Mouse (Mus musculus): ENCODE results near the gene Mrm2. TPM values are rescaled to one million over a fixed set of nuclear protein-coding genes. Genes with fewer than 3 reads are reported as not detected.

The Mrm2 gene
- polyA plus RNA-seq, 1 experiment from 2014 or later = 21.3 TPM

- DNase-seq (ENCODE audit: low spot score) = no peak
- Histone ChIP-seq H3K4me3 (replicated peaks; ENCODE audit: low read length) (no peak overlapping the region), H3K4me2 (replicated peaks) (no peak overlapping the region), H3K27me3 (ENCODE audit: control insufficient read depth, insufficient read depth, low read length) (no peaks in the 10 kb centered on the region), H3K27ac (no peak overlapping the region), H3K9ac (no peak overlapping the region), H3K36me3 (replicated peaks; ENCODE audit: control insufficient read depth, insufficient read depth) (0 out of 2 replicates have a peak, but pooled peaks cover 22% of the 10 kb centered on the region), H3K4me1 (replicated peaks; ENCODE audit: control insufficient read depth, insufficient read depth, low read length) (no peaks in the 10 kb centered on the region), H3K9me3 (ENCODE audit: control insufficient read depth, low read length) (no peaks in the 10 kb centered on the region)
- WGBS = 71% methylated on average over 3 of the region's 3 CpGs
- peak; percentile 31; the same call in 1 of the 2 replicates for ATAC-seq (ENCODE audit: low FRiP score)
Measured at GRCm38 (mm10) chr5:140288287-140288686, 43.4 kb downstream of the Mrm2 start.

GRCm38 (mm10) chr5:140284761-140285160, 46.9 kb downstream of the Mrm2 start:
- WGBS = 91% methylated on average over 2 of the region's 2 CpGs
- no peaks in the 10 kb centered on the region for H3K9me3 ChIP-seq (ENCODE audit: control insufficient read depth, low read length)
- ATAC-seq (ENCODE audit: low FRiP score) (no peak), DNase-seq (ENCODE audit: low spot score) (no peak)
- H3K27ac ChIP-seq = no peak overlapping the region
- no peak overlapping the region for H3K4me3 ChIP-seq (replicated peaks; ENCODE audit: low read length)
- H3K9ac ChIP-seq = no peak overlapping the region
- H3K4me1 ChIP-seq (replicated peaks; ENCODE audit: control insufficient read depth, insufficient read depth, low read length) = peaks cover 11% of the 10 kb centered on the region; the same call in 1 of the 2 replicates
- H3K27me3 ChIP-seq (ENCODE audit: control insufficient read depth, insufficient read depth, low read length) = no peaks in the 10 kb centered on the region
- no peak overlapping the region for H3K4me2 ChIP-seq (replicated peaks)
- H3K36me3 ChIP-seq (replicated peaks; ENCODE audit: control insufficient read depth, insufficient read depth) = peaks cover 15% of the 10 kb centered on the region; the same call in 1 of the 2 replicates

GRCm38 (mm10) chr5:140284011-140284410, 47.7 kb downstream of the Mrm2 start:
- WGBS = 93% methylated on average over 2 of the region's 2 CpGs
- H3K4me2 ChIP-seq (replicated peaks) = no peak overlapping the region
- no peak for ATAC-seq (ENCODE audit: low FRiP score)
- no peaks in the 10 kb centered on the region for H3K27me3 ChIP-seq (ENCODE audit: control insufficient read depth, insufficient read depth, low read length)
- no peak overlapping the region for H3K4me3 ChIP-seq (replicated peaks; ENCODE audit: low read length)
- H3K9ac ChIP-seq = no peak overlapping the region
- peaks cover 12% of the 10 kb centered on the region; the same call in 1 of the 2 replicates for H3K36me3 ChIP-seq (replicated peaks; ENCODE audit: control insufficient read depth, insufficient read depth)
- no peak overlapping the region for H3K27ac ChIP-seq
- no peak for DNase-seq (ENCODE audit: low spot score)
- peaks cover 11% of the 10 kb centered on the region; the same call in 1 of the 2 replicates for H3K4me1 ChIP-seq (replicated peaks; ENCODE audit: control insufficient read depth, insufficient read depth, low read length)
- H3K9me3 ChIP-seq (ENCODE audit: control insufficient read depth, low read length) = no peaks in the 10 kb centered on the region

GRCm38 (mm10) chr5:140282900-140283299, 48.8 kb downstream of the Mrm2 start:
- no peak overlapping the region for H3K9ac ChIP-seq
- 97% methylated on average over 3 of the region's 3 CpGs for WGBS

GRCm38 (mm10) chr5:140282376-140282775, 49.3 kb downstream of the Mrm2 start:
- 66% methylated on average over 8 of the region's 8 CpGs for WGBS
- Histone ChIP-seq H3K4me3 (replicated peaks; ENCODE audit: low read length) (no peak overlapping the region), H3K9me3 (ENCODE audit: control insufficient read depth, low read length) (no peaks in the 10 kb centered on the region), H3K4me2 (replicated peaks) (no peak overlapping the region), H3K9ac (no peak overlapping the region), H3K4me1 (replicated peaks; ENCODE audit: control insufficient read depth, insufficient read depth, low read length) (peaks cover 11% of the 10 kb centered on the region; the same call in 1 of the 2 replicates), H3K27ac (peak overlapping the region; percentile 14; the same call in 1 of the 2 replicates), H3K36me3 (replicated peaks; ENCODE audit: control insufficient read depth, insufficient read depth) (peaks cover 15% of the 10 kb centered on the region; the same call in 1 of the 2 replicates), H3K27me3 (ENCODE audit: control insufficient read depth, insufficient read depth, low read length) (no peaks in the 10 kb centered on the region)
- no peak for ATAC-seq (ENCODE audit: low FRiP score)
- DNase-seq (ENCODE audit: low spot score) = peak; percentile 33

More at GRCm38 (mm10) chr5:140282900-140283299, 48.8 kb downstream of the Mrm2 start:
- ATAC-seq (ENCODE audit: low FRiP score) = no peak
- Histone ChIP-seq H3K4me3 (replicated peaks; ENCODE audit: low read length) (no peak overlapping the region), H3K27ac (no peak overlapping the region), H3K27me3 (ENCODE audit: control insufficient read depth, insufficient read depth, low read length) (no peaks in the 10 kb centered on the region), H3K36me3 (replicated peaks; ENCODE audit: control insufficient read depth, insufficient read depth) (peaks cover 15% of the 10 kb centered on the region; the same call in 1 of the 2 replicates), H3K9me3 (ENCODE audit: control insufficient read depth, low read length) (no peaks in the 10 kb centered on the region), H3K4me1 (replicated peaks; ENCODE audit: control insufficient read depth, insufficient read depth, low read length) (peaks cover 11% of the 10 kb centered on the region; the same call in 1 of the 2 replicates), H3K4me2 (replicated peaks) (no peak overlapping the region)
- no peak for DNase-seq (ENCODE audit: low spot score)

- Histone ChIP-seq H3K4me2 (replicated peaks) (no peak overlapping the region), H3K27me3 (ENCODE audit: control insufficient read depth, insufficient read depth, low read length) (no peaks in the 10 kb centered on the region), H3K27ac (peak overlapping the region; percentile 32; the same call in 1 of the 2 replicates), H3K36me3 (replicated peaks; ENCODE audit: control insufficient read depth, insufficient read depth) (peaks cover 15% of the 10 kb centered on the region; the same call in 1 of the 2 replicates), H3K4me3 (replicated peaks; ENCODE audit: low read length) (no peak overlapping the region), H3K9ac (no peak overlapping the region), H3K4me1 (replicated peaks; ENCODE audit: control insufficient read depth, insufficient read depth, low read length) (peaks cover 11% of the 10 kb centered on the region; the same call in 1 of the 2 replicates), H3K9me3 (ENCODE audit: control insufficient read depth, low read length) (no peaks in the 10 kb centered on the region)
- WGBS = 54% methylated on average over 9 of the region's 9 CpGs
- no peak for ATAC-seq (ENCODE audit: low FRiP score)
- DNase-seq (ENCODE audit: low spot score) = no peak
Measured at GRCm38 (mm10) chr5:140280205-140280604, 51.5 kb downstream of the Mrm2 start.

Other genes starting within 250 kb of the Mrm2 start
- gene Mad1l1, start 10.3 kb downstream of the Mrm2 start, polyA plus RNA-seq (2014; fragmentation: Nextera tagmentation; extraction: Ambion mirVana) = 28.3 and 28.8 TPM in 2 replicates
- 19.2 and 26.5 TPM in 2 replicates for gene Nudt1, start 10.2 kb downstream of the Mrm2 start, polyA plus RNA-seq (2014; fragmentation: Nextera tagmentation; extraction: Ambion mirVana)
- 14.2 and 15.9 TPM in 2 replicates for gene Snx8, start 57.4 kb upstream of the Mrm2 start, polyA plus RNA-seq (2014; fragmentation: Nextera tagmentation; extraction: Ambion mirVana)
- gene Eif3b, start 87.4 kb upstream of the Mrm2 start, polyA plus RNA-seq (2014; fragmentation: Nextera tagmentation; extraction: Ambion mirVana) = 93.6 and 112 TPM in 2 replicates
- not detected in 2 replicates for gene Gm4869, start 113.7 kb upstream of the Mrm2 start, polyA plus RNA-seq (2014; fragmentation: Nextera tagmentation; extraction: Ambion mirVana)
- 22.9 and 23.4 TPM in 2 replicates for gene Chst12, start 173.7 kb upstream of the Mrm2 start, polyA plus RNA-seq (2014; fragmentation: Nextera tagmentation; extraction: Ambion mirVana)
- gene Grifin, start 233.2 kb upstream of the Mrm2 start, polyA plus RNA-seq (2014; fragmentation: Nextera tagmentation; extraction: Ambion mirVana) = 0.61 TPM in 1 of 2 replicates, not detected in the other

Data from hindbrain, embryonic 14.5 days (tissue).